Mouse (Mus musculus) forebrain, embryonic 16.5 days (tissue): ENCODE data around the gene Carm1. TPM values are rescaled to one million over a fixed set of nuclear protein-coding genes. Genes with fewer than 3 reads are reported as not detected.
"Not testable (repeated sequence)": the region's sequence is repeated elsewhere in the genome, so short reads cannot be mapped to it uniquely, and the experiment has no call there.

Experiments
- ATAC-seq: fragments of 200-750 bp; cut with Nextera tagmentation; 2 replicates; pipeline ENCODE4 v1.8.0; 2017; ENCODE audit warnings: mild to moderate bottlenecking, moderate library complexity
- H3K27ac ChIP-seq: fragments of 300-500 bp; sonication (generic); 2 replicates; pipeline ENCODE4 v1.5.1; 2014; ENCODE audit warnings: low read length, control low read depth
- H3K27me3 ChIP-seq: fragments of 300-500 bp; sonication (generic); replicated peaks from 2 replicates; pipeline ENCODE4 v1.6.1; 2014; ENCODE audit warnings: low read length; ENCODE audit not compliant: control insufficient read depth, insufficient read depth
- H3K36me3 ChIP-seq: fragments of 300-500 bp; sonication (generic); 2 replicates; pipeline ENCODE4 v1.6.1; 2014; ENCODE audit not compliant: control insufficient read depth, insufficient read depth
- H3K4me1 ChIP-seq: fragments of 300-500 bp; sonication (generic); replicated peaks from 2 replicates; pipeline ENCODE4 v1.6.1; 2014; ENCODE audit warnings: low read length; ENCODE audit not compliant: control insufficient read depth, insufficient read depth
- H3K4me2 ChIP-seq: fragments of 300-500 bp; sonication (generic); 2 replicates; pipeline ENCODE4 v1.6.1; 2014; ENCODE audit warnings: mild to moderate bottlenecking, low read length, control low read depth
- H3K4me3 ChIP-seq: fragments of 300-500 bp; sonication (generic); replicated peaks from 2 replicates; pipeline ENCODE4 v1.5.1; 2014; ENCODE audit warnings: mild to moderate bottlenecking, low read length, control low read depth
- H3K9ac ChIP-seq: fragments of 300-500 bp; sonication (generic); replicated peaks from 2 replicates; pipeline ENCODE4 v1.6.1; 2014; ENCODE audit warnings: low read depth, low read length, control low read depth
- H3K9me3 ChIP-seq: fragments of 300-500 bp; sonication (generic); 2 replicates; pipeline ENCODE4 v1.6.1; 2016; ENCODE audit warnings: low read length; ENCODE audit not compliant: control insufficient read depth
- WGBS: fragments of 180-500 bp; shearing (Covaris S2); extraction: QIAGEN DNeasy Blood & Tissue Kit; methylation state at CpG from one replicate; pipeline ENCODE4 v1.1.7; 2014; 5-methylcytosine and 5-hydroxymethylcytosine counted together
- polyA plus RNA-seq: library from polyadenylated mRNA; unstranded; fragments of >200 nt; fragmentation: Nextera tagmentation; extraction: Ambion mirVana; gene quantifications from 2 replicates; pipeline ENCODE4 v1.2.1, GENCODE M21; 2015

Carm1 gene
- polyA plus RNA-seq, 1 experiment from 2014 or later, result 26.5 TPM

- Histone ChIP-seq H3K4me3 (no peak overlapping the region), H3K9me3 (no peaks in the 10 kb centered on the region), H3K27me3 (no peaks in the 10 kb centered on the region), H3K36me3 (no peaks in the 10 kb centered on the region), H3K4me2 (no peak overlapping the region), H3K27ac (no peak overlapping the region), H3K4me1 (no peaks in the 10 kb centered on the region), H3K9ac (no peak overlapping the region)
- 96% methylated on average over 2 of the region's 2 CpGs for WGBS
- ATAC-seq, result no peak
Measured at GRCm38 (mm10) chr9:21527100-21527801, 19.4 kb upstream of the Carm1 start.

GRCm38 (mm10) chr9:21527917-21528324, 18.8 kb upstream of the Carm1 start:
- no peak overlapping the region for H3K27ac ChIP-seq
- ATAC-seq, result no peak
- no peaks in the 10 kb centered on the region for H3K9me3 ChIP-seq
- no peak overlapping the region for H3K4me2 ChIP-seq
- H3K4me3 ChIP-seq, result no peak overlapping the region
- no peaks in the 10 kb centered on the region for H3K36me3 ChIP-seq
- no peak overlapping the region for H3K9ac ChIP-seq
- no peaks in the 10 kb centered on the region for H3K4me1 ChIP-seq
- H3K27me3 ChIP-seq, result no peaks in the 10 kb centered on the region
- WGBS, result 77% methylated on average over 1 of the region's 1 CpGs

DNA sequence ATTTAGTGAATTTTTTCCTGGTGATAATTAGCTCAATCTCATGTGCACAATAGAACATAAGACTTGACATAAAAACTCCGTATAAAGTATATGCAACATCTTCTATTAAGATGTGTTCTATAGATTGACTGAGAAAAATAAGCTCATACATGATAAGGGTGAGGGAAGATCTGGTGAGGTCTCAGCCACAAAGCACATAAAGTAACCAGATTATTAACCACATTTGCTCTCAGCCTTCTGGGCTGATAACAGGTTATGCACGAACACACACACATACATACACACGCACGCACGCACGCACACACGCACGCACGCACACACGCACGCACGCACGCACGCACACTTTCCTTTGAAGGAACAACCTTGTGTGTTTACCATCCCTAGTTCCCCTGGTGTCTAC, 10.2 kb upstream of the Carm1 start:
- Histone ChIP-seq H3K4me2 (no peak overlapping the region), H3K9ac (no peak overlapping the region), H3K27me3 (no peaks in the 10 kb centered on the region), H3K36me3 (no peaks in the 10 kb centered on the region), H3K4me3 (no peak overlapping the region), H3K9me3 (no peaks in the 10 kb centered on the region), H3K27ac (no peak overlapping the region), H3K4me1 (no peaks in the 10 kb centered on the region)
- WGBS, result 98% methylated on average over 14 of the region's 14 CpGs
- no peak for ATAC-seq

GRCm38 (mm10) chr9:21537009-21537408, 9.7 kb upstream of the Carm1 start:
- Histone ChIP-seq H3K9ac (no peak overlapping the region), H3K4me2 (no peak overlapping the region), H3K9me3 (no peaks in the 10 kb centered on the region), H3K36me3 (no peaks in the 10 kb centered on the region), H3K27me3 (no peaks in the 10 kb centered on the region), H3K27ac (no peak overlapping the region), H3K4me1 (no peaks in the 10 kb centered on the region), H3K4me3 (no peak overlapping the region)
- 69% methylated on average over 4 of the region's 4 CpGs for WGBS
- ATAC-seq, result no peak

- ATAC-seq, result no peak
- Histone ChIP-seq H3K9ac (no peak overlapping the region), H3K27me3 (no peaks in the 10 kb centered on the region), H3K4me3 (no peak overlapping the region), H3K27ac (no peak overlapping the region), H3K4me2 (no peak overlapping the region), H3K4me1 (peaks cover 2% of the 10 kb centered on the region), H3K36me3 (no peaks in the 10 kb centered on the region), H3K9me3 (no peaks in the 10 kb centered on the region)
- 84% methylated on average over 7 of the region's 7 CpGs for WGBS
Measured at GRCm38 (mm10) chr9:21539981-21540753, 6.5 kb upstream of the Carm1 start.

DNA sequence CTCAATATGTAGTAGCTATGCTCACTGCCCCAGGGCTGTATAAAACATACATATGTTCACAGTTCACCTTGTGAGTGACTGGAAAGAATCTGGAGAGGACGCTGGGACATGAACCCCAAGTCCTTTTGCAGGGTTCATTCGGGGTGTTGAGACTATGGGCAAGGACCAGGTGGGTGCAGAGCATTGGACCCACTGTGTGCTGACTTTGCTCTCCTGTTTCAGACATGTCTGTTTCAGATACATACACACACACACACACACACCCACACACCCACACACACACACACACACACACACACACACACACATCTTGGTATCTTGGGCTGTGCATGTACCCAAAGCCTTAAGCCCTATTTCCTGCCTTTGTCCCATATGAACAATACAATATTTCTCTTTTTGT, 4.7 kb upstream of the Carm1 start:
- 92% methylated on average over 2 of the region's 2 CpGs for WGBS
- not testable (repeated sequence) for H3K4me1 ChIP-seq, H3K9me3 ChIP-seq, H3K27me3 ChIP-seq, H3K9ac ChIP-seq, ATAC-seq, H3K36me3 ChIP-seq, H3K4me2 ChIP-seq, H3K4me3 ChIP-seq, H3K27ac ChIP-seq

DNA sequence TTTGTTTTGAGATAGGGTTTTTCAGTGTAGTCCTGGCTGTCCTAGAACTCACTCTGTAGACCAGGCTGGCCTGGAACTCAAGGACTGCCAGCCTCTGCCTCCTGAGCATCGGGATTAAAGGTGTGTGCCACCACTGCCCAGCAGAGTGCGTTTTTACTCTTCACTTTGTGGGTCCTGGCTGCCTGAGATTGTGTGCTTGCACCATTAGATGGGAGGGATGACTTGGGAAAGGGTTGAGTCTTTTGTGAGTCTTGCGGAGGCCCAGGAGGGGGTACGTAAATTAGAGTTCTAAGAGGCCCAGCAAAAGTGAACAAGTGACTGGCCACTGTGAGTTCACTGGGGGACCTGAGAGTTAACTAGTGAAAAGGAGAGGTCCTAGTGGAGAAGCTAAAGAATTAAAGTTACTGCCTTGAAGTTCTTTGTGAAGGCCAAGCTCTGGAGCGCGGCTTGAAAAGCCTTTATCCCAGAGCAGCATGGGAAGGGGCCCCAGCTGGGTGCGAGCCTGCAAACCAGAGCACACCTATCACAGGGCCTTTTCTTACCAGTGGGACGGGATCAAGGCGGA, 1.3 kb upstream of the Carm1 start:
- Histone ChIP-seq H3K4me2 (peak overlapping the region; percentile 68), H3K4me1 (peaks cover 27% of the 10 kb centered on the region), H3K9ac (peak overlapping the region; percentile 76), H3K27ac (peak overlapping the region; percentile 98), H3K4me3 (peak overlapping the region; percentile 70), H3K9me3 (no peaks in the 10 kb centered on the region), H3K36me3 (no peaks in the 10 kb centered on the region; the same call in 1 of the 2 replicates), H3K27me3 (no peaks in the 10 kb centered on the region)
- peak; percentile 37; the same call in 1 of the 2 replicates for ATAC-seq
- WGBS, result 5% methylated on average over 9 of the region's 9 CpGs

DNA sequence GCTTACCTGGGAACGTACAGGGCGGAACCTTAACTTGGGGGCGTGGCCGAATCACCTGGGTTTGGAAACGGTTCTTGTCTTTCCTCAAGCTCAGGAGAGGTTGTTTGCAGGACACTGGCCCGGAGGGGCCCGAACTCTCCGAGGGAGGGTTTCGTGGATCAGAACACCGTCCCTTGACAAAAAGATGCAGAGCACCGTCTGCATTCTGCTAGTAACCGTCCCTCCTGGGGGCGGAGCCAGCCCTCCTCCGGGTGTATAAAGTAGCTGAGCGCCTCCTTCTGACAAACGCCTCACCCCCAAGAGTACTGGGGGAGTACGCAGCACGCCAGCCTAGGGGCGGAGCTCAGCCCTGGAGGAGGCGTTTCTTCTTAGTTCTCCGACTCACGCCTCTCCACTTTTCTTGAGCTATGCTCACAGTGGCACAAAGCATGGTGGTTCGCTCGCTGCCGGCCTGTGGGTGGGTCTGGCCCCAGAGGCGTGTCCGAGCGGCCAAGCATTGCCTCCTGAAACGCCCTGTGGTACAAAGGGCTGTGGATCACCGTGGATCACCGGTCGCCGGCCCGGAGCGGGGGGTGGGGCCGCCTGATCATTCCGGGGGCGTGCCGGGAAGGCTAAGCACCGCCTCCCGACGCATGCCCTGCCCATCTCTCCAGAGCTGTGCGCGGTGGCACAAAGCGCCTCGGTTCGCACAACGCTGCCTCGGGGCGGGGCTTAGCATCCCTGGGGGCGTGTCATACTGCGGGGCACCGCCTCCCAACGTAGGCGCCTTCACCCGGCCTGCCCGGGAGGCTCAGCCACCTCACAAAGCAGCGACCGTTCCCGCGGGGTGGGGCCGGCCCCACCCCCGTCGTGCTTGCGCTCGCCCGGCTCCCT, 542 bp upstream of the Carm1 start:
- H3K4me2 ChIP-seq, result peak overlapping the region; percentile 68
- no peaks in the 10 kb centered on the region for H3K27me3 ChIP-seq
- under 1% methylated on average over 67 of the region's 67 CpGs for WGBS
- H3K4me3 ChIP-seq, result peak overlapping the region; percentile 70
- no peaks in the 10 kb centered on the region for H3K9me3 ChIP-seq
- H3K9ac ChIP-seq, result peak overlapping the region; percentile 95
- peak overlapping the region; percentile 98 for H3K27ac ChIP-seq
- peak; percentile 95 for ATAC-seq
- no peaks in the 10 kb centered on the region; the same call in 1 of the 2 replicates for H3K36me3 ChIP-seq
- peaks cover 28% of the 10 kb centered on the region for H3K4me1 ChIP-seq
